Mouse (Mus musculus): ENCODE results near the gene Slc25a28.

Gene Slc25a28

DNA sequence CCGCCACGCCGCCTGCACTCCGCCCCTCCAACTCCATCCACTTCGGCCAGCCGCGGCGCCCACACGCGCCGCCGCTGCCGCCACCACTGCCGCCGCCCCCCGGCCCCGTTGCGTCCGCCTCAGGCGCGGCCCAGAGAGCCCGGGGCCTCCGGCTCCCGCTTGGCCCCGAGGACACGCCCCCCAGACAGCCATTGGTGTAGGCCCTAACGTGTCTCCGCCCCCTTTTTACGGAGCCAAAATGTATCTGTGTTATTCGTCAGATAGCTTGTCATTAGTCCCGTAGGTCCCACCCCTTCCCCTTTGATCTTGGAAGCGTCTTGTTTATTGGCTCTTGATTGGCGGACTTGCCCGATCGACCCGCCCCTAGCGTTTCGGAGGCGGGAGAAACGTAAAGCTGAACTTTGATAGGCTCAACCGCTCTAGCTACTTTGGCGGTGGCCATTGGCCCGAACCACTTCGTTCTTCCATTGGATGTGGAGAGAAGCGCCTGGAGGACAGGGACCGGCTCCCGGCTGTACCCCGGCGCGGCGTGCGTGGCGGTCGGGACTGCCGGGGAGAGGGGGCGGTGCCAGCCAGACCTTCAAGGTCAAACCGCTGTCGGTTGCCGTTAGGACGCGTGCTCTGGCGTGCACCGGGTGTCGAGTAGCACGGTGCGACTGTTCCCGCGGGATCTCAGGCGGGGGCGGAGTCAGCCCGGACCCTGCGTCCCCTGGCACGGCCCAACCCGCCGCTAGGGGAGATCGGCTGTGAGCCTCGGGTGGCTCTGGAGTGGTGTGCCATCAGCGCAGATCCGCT, at the start of gene Slc25a28:
Gene Slc25a28 (minus strand): TSS at position 152 of the 795 bp plus-strand sequence.
- peak; percentile 100 for DNase-seq (ENCODE audit: low read depth)

- no peak for DNase-seq (ENCODE audit: low read depth)
Measured at GRCm38 (mm10) chr19:43724194-43724593, 49.5 kb upstream of the Slc25a28 start.

GRCm38 (mm10) chr19:43723501-43723900, 48.8 kb upstream of the Slc25a28 start:
- DNase-seq (ENCODE audit: low read depth), result no peak

- DNase-seq (ENCODE audit: low read depth), result no peak
Measured at GRCm38 (mm10) chr19:43722891-43723290, 48.2 kb upstream of the Slc25a28 start.

DNA sequence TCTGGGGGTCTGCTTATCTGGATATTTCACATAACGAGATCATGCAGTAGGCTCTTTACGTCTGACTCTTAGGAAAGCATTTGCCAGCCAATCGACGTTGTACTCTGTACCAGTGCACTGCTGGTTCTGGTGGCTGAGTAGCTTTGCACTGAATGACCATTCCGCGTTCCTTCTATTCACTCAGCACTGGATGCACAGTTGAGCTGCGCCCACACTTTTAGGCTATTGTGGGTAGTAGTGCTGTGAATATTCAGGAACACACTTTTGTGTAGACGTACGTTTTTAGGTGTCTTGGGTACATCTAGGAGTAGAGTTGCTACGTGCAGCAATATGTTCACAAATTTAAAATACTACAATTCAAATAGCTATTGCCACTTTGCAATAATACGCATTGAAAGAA, 45.4 kb upstream of the Slc25a28 start:
- no peak for DNase-seq (ENCODE audit: low read depth)

- no peak for DNase-seq (ENCODE audit: low read depth)
Measured at GRCm38 (mm10) chr19:43711971-43712370, 37.3 kb upstream of the Slc25a28 start.

- no peak for DNase-seq (ENCODE audit: low read depth)
Measured at GRCm38 (mm10) chr19:43711159-43711916, 36.7 kb upstream of the Slc25a28 start.

DNA sequence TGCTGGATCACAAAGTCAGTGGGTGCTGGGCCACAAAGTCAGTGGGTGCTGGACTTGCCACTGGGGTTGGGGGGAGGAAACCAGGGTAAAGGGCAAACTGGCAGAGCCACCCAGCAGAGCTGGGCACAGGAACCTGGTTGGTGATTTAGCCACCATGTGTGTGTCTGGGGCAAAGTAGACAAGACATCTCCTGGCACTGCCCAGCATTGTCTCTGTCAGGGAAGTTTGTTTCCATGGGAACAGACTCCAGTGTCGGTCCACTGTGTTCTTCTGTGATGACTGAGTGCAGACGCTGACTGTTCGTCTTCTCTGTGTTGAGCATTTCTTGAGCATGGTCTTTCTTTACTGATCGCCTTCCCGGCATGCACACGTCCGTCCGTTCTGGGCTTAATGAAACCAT, 34.6 kb upstream of the Slc25a28 start:
- DNase-seq (ENCODE audit: low read depth), result no peak

GRCm38 (mm10) chr19:43708206-43708605, 33.5 kb upstream of the Slc25a28 start:
- no peak for DNase-seq (ENCODE audit: low read depth)

DNA sequence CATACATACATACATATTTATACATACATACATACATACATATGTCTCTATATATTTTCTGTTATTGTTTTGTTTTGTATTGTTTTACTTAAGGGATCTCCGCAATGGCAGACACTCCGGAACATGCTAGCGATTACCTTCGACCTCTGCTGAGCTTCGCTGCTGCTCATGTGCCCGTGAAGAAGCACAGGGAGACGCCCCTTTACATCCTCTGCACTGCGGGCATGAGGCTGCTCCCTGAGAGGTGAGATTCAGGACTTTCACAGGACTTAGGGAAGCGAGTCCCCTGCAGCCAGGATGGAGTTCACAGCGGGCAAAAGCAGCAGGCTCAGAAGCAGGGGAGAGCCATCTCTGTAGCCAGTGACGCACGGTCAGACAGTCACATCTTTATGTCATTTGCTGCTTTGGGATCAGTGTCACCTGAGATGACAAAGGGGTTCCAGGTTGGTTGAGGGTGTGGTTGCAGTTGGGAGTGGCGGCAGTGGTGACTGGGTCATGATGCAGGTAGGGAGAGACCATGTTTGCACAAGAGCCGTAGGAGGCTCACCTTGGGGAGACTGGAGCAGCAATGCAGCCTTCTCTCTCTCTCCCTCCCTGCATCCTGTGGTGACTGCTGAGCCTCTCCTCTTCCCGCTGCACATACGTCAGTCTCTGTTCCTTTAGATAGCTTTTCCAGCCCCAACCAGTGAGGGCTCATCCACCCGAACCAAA, 30.3 kb upstream of the Slc25a28 start:
- no peak for DNase-seq (ENCODE audit: low read depth)

GRCm38 (mm10) chr19:43704211-43704610, 29.5 kb upstream of the Slc25a28 start:
- DNase-seq (ENCODE audit: low read depth), result no peak

DNA sequence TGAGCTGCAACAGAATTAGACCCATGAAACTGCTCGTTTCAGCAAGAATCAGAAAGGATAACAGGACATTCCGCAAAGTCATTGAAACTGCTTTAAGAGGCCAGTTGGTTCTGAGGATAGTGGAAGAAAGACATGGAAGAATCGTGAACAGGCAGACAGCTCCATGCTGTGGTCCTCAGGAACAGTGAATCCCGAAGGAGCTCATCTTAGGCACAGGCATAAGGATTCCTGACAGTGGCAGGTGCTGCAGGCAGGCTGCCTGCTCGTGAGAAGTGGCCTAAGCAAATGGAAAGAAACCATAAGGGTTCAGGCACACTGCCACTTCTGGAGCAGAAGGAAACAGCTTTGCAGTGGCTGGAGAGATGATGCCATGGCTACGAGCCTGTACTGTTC, 25.1 kb upstream of the Slc25a28 start:
- DNase-seq (ENCODE audit: low read depth), result no peak

GRCm38 (mm10) chr19:43699021-43699762, 24.5 kb upstream of the Slc25a28 start:
- no peak for DNase-seq (ENCODE audit: low read depth)

- DNase-seq (ENCODE audit: low read depth), result no peak
Measured at GRCm38 (mm10) chr19:43697666-43698370, 23.1 kb upstream of the Slc25a28 start.

DNA sequence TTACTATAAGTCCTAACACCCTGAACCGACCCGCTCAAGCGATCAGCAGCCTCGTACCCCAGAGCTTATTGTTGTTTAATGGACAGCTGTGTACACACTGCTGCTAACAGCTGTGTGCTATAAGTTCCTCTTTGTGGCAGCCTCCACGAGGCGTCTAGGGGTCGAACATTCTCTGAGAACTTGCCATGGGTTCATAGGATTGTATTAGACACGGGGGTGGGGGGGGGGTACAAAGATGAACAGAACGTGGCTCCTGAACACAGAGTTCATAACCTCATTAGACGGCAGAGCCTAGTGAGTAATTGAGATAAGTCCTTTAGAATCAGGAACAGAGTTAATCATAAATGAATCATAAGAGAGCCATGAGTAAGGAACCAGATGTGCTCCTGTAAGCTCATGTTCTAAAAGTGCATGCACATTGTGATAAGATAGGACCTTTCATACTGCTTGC, 20.9 kb upstream of the Slc25a28 start:
- DNase-seq (ENCODE audit: low read depth), result peak; percentile 34

- no peak for DNase-seq (ENCODE audit: low read depth)
Measured at GRCm38 (mm10) chr19:43692815-43693214, 18.1 kb upstream of the Slc25a28 start.

- peak; percentile 94 for DNase-seq (ENCODE audit: low read depth)
Measured at GRCm38 (mm10) chr19:43689419-43690246, 15.0 kb upstream of the Slc25a28 start, which contains the start of gene Entpd7. Gene Entpd7, plus strand, starts transcription at chr19:43689672.

- DNase-seq (ENCODE audit: low read depth), result no peak
Measured at GRCm38 (mm10) chr19:43681541-43681940, 6.9 kb upstream of the Slc25a28 start.

GRCm38 (mm10) chr19:43679474-43679981, 4.8 kb upstream of the Slc25a28 start:
- no peak for DNase-seq (ENCODE audit: low read depth)

- DNase-seq (ENCODE audit: low read depth), result no peak
Measured at GRCm38 (mm10) chr19:43678467-43679003, 3.9 kb upstream of the Slc25a28 start.
